Comparison of ENCODE assay signal across 26 mouse cellular contexts in the genomic region with DNA sequence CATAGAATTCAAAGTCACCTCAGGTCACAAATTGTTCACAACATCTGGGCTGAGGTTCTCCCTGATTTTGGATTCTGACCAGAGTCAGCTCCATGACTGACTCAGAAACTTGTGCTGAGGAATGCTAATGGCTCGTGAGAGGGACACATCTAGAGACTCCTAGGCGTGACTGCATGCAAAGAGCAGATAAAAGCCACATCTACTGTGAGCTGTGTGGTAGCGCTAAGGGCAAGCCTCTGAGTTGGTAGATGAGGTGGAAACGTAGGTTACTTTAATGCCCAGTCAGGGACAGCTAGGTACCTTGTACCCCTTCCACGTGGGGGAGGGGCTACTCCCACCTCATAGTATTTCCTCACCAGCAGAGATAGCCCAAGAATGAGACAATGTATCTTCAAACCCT. TPM values are rescaled to one million over a fixed set of nuclear protein-coding genes. Genes with fewer than 3 reads are reported as not detected.
"Had no signal": no experiment of that assay in that cellular context is flagged by ENCODE, and none has a peak within 500 bp of the region (broad histone marks: within the 10 kb centered on the region; RNA-seq: fewer than 3 reads in every experiment).

No protein-coding gene starts in this region.

- H3K9ac ChIP-seq: hindbrain, embryonic 14.5 days; limb, embryonic 13.5 days; lung, embryonic 14.5 days; midbrain, embryonic 12.5 days; midbrain, embryonic 15.5 days; neural tube, embryonic 12.5 days; neural tube, embryonic 15.5 days; stomach, embryonic 15.5 days had no signal

- H3K9me3 ChIP-seq: limb, embryonic 13.5 days; midbrain, embryonic 12.5 days; midbrain, embryonic 15.5 days; neural tube, embryonic 12.5 days; neural tube, embryonic 15.5 days; stomach, embryonic 15.5 days had no signal

- ATAC-seq: hindbrain, postnatal 0 days; inflammation-experienced regulatory T-cells, adult 6 months; lung, postnatal 0 days; midbrain, embryonic 15.5 days had no signal

- H3K4me3 ChIP-seq: limb, embryonic 13.5 days; midbrain, embryonic 12.5 days; midbrain, embryonic 15.5 days; neural tube, embryonic 12.5 days; neural tube, embryonic 15.5 days; stomach, embryonic 15.5 days had no signal

- H3K4me2 ChIP-seq: hindbrain, embryonic 14.5 days; limb, embryonic 13.5 days; lung, embryonic 14.5 days; midbrain, embryonic 12.5 days; midbrain, embryonic 15.5 days; neural tube, embryonic 12.5 days; neural tube, embryonic 15.5 days; stomach, embryonic 15.5 days had no signal

- H3K36me3 ChIP-seq: limb, embryonic 13.5 days; midbrain, embryonic 12.5 days; midbrain, embryonic 15.5 days; neural tube, embryonic 12.5 days; neural tube, embryonic 15.5 days; stomach, embryonic 15.5 days had no signal

- H3K27me3 ChIP-seq: limb, embryonic 13.5 days; midbrain, embryonic 12.5 days; midbrain, embryonic 15.5 days; neural tube, embryonic 12.5 days; neural tube, embryonic 15.5 days; stomach, embryonic 15.5 days had no signal

- H3K27ac ChIP-seq: hindbrain, embryonic 14.5 days; hindbrain, postnatal 0 days; limb, embryonic 13.5 days; midbrain, embryonic 12.5 days; midbrain, embryonic 15.5 days; neural tube, embryonic 12.5 days; neural tube, embryonic 15.5 days; stomach, embryonic 15.5 days had no signal

- DNase-seq: kidney, adult 18-20 months; kidney, postnatal 10 days; kidney, postnatal 36 days; left cerebral cortex, postnatal 4 days; lung, embryonic 14.5 days; lung, postnatal 36 days; right cerebral cortex, adult 18-20 months; right cerebral cortex, postnatal 14 days; spleen, adult 18-20 months; thymus, adult 2 months; thymus, postnatal 14 days; thymus, postnatal 4 days had no signal

- H3K4me1 ChIP-seq: limb, embryonic 13.5 days; midbrain, embryonic 12.5 days; midbrain, embryonic 15.5 days; neural tube, embryonic 12.5 days; neural tube, embryonic 15.5 days; stomach, embryonic 15.5 days had no signal

RNA-seq across cellular contexts. Expression of a gene that starts 29.1 kb away (rescaled TPM):
- total RNA-seq: liver, adult 2 months had no signal
- polyA plus RNA-seq: neural tube, embryonic 12.5 days had no signal

RNA-seq across cellular contexts. Expression of a gene that starts 32.4 kb away (rescaled TPM):
- total RNA-seq: layer of hippocampus, adult 8-10 months; layer of hippocampus, postnatal 10 days; left cerebral cortex, adult 8-10 months; liver, adult 2 months had no signal
- polyA plus RNA-seq: inflammation-experienced regulatory T-cells, adult 6 months; liver, adult 2 months had no signal

RNA-seq across cellular contexts. Expression of a gene that starts 51.0 kb away (rescaled TPM):
- polyA plus RNA-seq: liver, adult 2 months had no signal
